Mouse (Mus musculus) embryonic facial prominence, embryonic 14.5 days (tissue): ENCODE data around the gene Tmem203. TPM values are rescaled to one million over a fixed set of nuclear protein-coding genes. Genes with fewer than 3 reads are reported as not detected.

Experiments
- ATAC-seq: fragments of 200-750 bp; cut with Nextera tagmentation; 2 replicates; pipeline ENCODE4 v1.8.0; 2017; ENCODE audit warnings: low read depth, moderate number of reproducible peaks, moderate TSS enrichment
- DNase-seq: peaks from one replicate; pipeline ENCODE4 v3.0.0-alpha.2; 2015; ENCODE audit warnings: low spot score
- H3K27ac ChIP-seq: fragments of 300-500 bp; sonication (generic); replicated peaks from 2 replicates; pipeline ENCODE4 v1.5.1; 2014; ENCODE audit warnings: low read depth, mild to moderate bottlenecking, low read length, moderate library complexity
- H3K27me3 ChIP-seq: fragments of 300-500 bp; sonication (generic); replicated peaks from 2 replicates; pipeline ENCODE4 v1.6.1; 2014; ENCODE audit warnings: low read length; ENCODE audit not compliant: control insufficient read depth, insufficient read depth
- H3K36me3 ChIP-seq: fragments of 300-500 bp; sonication (generic); 2 replicates; pipeline ENCODE4 v1.6.1; 2014; ENCODE audit warnings: low read length, mixed read lengths; ENCODE audit not compliant: control insufficient read depth, insufficient read depth
- H3K4me1 ChIP-seq: fragments of 300-500 bp; sonication (generic); 2 replicates; pipeline ENCODE4 v1.6.1; 2014; ENCODE audit warnings: antibody characterized with exemption, low read length; ENCODE audit not compliant: control insufficient read depth, insufficient read depth
- H3K4me2 ChIP-seq: fragments of 300-500 bp; sonication (generic); 2 replicates; pipeline ENCODE4 v1.6.1; 2014; ENCODE audit warnings: low read depth, mild to moderate bottlenecking, low read length, moderate library complexity, mixed read lengths
- H3K4me3 ChIP-seq: fragments of 300-500 bp; sonication (generic); 2 replicates; pipeline ENCODE4 v1.5.1; 2014; ENCODE audit warnings: low read depth, mild to moderate bottlenecking, low read length
- H3K9ac ChIP-seq: fragments of 300-500 bp; sonication (generic); 2 replicates; pipeline ENCODE4 v1.6.1; 2014; ENCODE audit warnings: low read depth, mild to moderate bottlenecking, low read length, moderate library complexity, mixed read lengths
- H3K9me3 ChIP-seq: fragments of 300-500 bp; sonication (generic); 2 replicates; pipeline ENCODE4 v1.6.1; 2016; ENCODE audit warnings: low read length; ENCODE audit not compliant: control insufficient read depth
- WGBS: fragments of 180-500 bp; shearing (Covaris S2); extraction: QIAGEN DNeasy Blood & Tissue Kit; methylation state at CpG from one replicate; pipeline ENCODE4 v1.1.7; 2014; 5-methylcytosine and 5-hydroxymethylcytosine counted together
- polyA plus RNA-seq: library from polyadenylated mRNA; unstranded; fragments of >200 nt; fragmentation: Nextera tagmentation; extraction: Ambion mirVana; gene quantifications from 2 replicates; pipeline ENCODE4 v1.2.1, GENCODE M21; 2014

The Tmem203 gene
- polyA plus RNA-seq, 1 experiment from 2014 or later = 16.1 TPM

DNA sequence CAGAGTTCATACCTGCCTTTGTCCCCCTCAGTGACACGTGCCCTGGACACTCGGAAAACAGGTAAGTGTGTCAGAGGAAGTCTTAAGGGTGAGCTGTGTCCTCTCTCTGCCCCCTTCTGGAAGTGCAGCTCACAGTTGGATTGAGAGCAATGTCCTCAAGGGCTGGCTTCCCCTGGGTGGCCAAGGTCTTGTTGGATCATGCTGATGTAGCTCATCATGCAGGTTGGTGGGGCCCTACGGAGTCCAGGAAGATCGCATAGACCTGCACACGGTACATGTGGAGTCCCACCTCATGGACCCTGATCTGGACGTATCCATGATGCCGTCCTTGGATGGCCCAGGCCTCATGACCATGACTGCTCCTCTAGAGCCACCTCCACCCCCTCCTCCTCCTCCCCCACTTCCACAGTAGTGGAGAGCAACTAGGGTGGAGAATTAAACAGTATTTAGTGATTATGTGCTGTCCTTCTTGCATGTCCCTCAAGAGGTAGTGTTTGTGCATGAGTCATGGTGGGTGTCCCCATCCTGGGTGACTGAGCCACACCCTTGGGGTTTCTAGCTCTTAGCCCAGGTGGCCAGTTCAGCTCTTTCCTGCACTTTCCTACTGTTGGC, 33.6 kb downstream of the Tmem203 start:
- no peak overlapping the region for H3K4me3 ChIP-seq
- H3K36me3 ChIP-seq = peaks cover 26% of the 10 kb centered on the region
- H3K9me3 ChIP-seq = no peaks in the 10 kb centered on the region
- WGBS = 77% methylated on average over 7 of the region's 7 CpGs
- ATAC-seq (no peak), DNase-seq (no peak)
- no peak overlapping the region for H3K27ac ChIP-seq
- 0 out of 2 replicates have a peak, but pooled peaks cover 4% of the 10 kb centered on the region for H3K4me1 ChIP-seq
- peaks cover 62% of the 10 kb centered on the region for H3K27me3 ChIP-seq
- H3K9ac ChIP-seq = no peak overlapping the region
- no peak overlapping the region for H3K4me2 ChIP-seq

DNA sequence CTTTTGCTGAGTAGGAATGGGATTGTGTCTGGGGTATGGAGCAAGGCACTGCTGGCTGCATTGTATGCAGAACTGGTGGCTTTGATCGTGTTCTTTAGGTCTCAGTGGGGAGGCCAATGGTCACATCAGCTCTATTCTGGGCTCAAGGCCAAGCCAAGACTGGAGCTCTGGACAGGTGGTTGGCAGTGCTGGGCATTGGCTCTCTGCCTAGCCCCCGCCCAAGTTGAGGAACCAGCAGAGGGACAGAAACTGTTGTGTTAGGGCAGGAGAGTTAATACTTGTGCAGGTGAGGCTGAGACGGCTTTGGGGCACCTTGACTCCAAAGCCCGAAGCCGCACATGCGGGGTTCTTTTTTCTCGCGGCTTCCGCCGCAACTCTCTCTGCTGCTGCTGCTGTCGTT, 34.4 kb downstream of the Tmem203 start, which contains the start of gene Lrrc26:
TSS of gene Lrrc26 (plus strand) at position 265 of the 400 bp plus-strand sequence.
- Histone ChIP-seq H3K9ac (no peak within 1 kb of the TSS), H3K27me3 (peaks cover 62% of the 10 kb centered on the region), H3K4me2 (peak within 1 kb of the TSS; percentile 47), H3K9me3 (no peaks in the 10 kb centered on the region), H3K27ac (no peak within 1 kb of the TSS), H3K4me3 (peak within 1 kb of the TSS; percentile 27), H3K4me1 (0 out of 2 replicates have a peak, but pooled peaks cover 4% of the 10 kb centered on the region), H3K36me3 (peaks cover 18% of the 10 kb centered on the region)
- no peak for ATAC-seq
- DNase-seq = peak; percentile 32
- 7% methylated on average over 9 of the region's 11 CpGs for WGBS

DNA sequence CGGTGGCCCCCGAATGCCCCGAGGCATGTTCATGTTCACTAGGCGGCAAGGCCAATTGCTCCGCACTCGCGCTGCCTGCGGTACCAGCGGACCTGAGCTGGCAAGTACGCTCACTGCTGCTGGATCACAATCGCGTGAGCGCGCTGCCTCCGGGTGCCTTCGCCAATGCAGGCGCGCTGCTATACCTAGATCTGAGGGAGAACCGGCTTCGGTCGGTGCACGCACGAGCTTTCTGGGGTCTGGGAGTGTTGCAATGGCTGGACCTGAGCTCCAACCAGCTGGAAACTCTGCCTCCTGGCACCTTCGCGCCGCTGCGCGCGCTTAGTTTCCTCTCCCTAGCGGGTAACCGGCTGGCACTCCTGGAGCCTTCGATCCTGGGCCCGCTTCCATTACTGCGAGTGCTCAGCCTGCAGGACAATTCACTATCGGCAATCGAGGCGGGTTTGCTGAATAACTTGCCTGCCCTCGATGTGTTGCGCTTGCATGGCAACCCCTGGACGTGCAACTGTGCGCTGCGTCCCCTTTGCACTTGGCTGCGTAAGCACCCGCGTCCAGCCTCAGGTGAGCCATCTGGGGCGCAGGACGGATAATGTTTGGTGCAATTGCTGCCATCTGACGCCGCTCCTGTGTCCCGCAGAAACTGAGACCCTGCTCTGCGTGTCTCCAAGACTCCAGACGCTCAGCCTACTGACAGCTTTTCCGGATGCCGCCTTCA, 35.0 kb downstream of the Tmem203 start:
- Histone ChIP-seq H3K9ac (no peak overlapping the region), H3K9me3 (no peaks in the 10 kb centered on the region), H3K27me3 (peaks cover 62% of the 10 kb centered on the region), H3K27ac (no peak overlapping the region), H3K4me2 (peak overlapping the region; percentile 47), H3K36me3 (peaks cover 12% of the 10 kb centered on the region), H3K4me3 (peak overlapping the region; percentile 27), H3K4me1 (0 out of 2 replicates have a peak, but pooled peaks cover 4% of the 10 kb centered on the region)
- WGBS = under 1% methylated on average over 39 of the region's 54 CpGs
- DNase-seq = no peak
- no peak for ATAC-seq

DNA sequence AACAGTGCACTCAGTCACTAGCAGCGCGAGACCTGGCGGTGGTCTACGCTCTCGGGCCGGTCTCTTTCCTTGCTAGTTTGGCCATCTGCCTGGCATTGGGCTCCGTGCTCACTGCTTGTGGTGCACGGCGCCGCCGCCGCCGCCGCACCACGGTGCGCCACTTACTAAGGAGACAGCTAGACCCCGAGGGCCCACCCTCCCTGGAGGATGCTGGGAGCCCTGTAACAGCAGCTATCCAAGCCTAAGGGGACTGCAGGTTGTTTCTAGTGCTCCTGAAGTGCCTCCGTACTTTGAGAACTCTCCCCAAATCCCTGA, 35.5 kb downstream of the Tmem203 start:
- Histone ChIP-seq H3K9ac (no peak overlapping the region), H3K4me3 (peak overlapping the region; percentile 27), H3K9me3 (no peaks in the 10 kb centered on the region), H3K36me3 (peaks cover 7% of the 10 kb centered on the region), H3K4me1 (0 out of 2 replicates have a peak, but pooled peaks cover 4% of the 10 kb centered on the region), H3K4me2 (peak overlapping the region; percentile 47), H3K27ac (no peak overlapping the region), H3K27me3 (peaks cover 67% of the 10 kb centered on the region)
- no peak for DNase-seq
- no peak for ATAC-seq
- under 1% methylated on average over 17 of the region's 18 CpGs for WGBS

DNA sequence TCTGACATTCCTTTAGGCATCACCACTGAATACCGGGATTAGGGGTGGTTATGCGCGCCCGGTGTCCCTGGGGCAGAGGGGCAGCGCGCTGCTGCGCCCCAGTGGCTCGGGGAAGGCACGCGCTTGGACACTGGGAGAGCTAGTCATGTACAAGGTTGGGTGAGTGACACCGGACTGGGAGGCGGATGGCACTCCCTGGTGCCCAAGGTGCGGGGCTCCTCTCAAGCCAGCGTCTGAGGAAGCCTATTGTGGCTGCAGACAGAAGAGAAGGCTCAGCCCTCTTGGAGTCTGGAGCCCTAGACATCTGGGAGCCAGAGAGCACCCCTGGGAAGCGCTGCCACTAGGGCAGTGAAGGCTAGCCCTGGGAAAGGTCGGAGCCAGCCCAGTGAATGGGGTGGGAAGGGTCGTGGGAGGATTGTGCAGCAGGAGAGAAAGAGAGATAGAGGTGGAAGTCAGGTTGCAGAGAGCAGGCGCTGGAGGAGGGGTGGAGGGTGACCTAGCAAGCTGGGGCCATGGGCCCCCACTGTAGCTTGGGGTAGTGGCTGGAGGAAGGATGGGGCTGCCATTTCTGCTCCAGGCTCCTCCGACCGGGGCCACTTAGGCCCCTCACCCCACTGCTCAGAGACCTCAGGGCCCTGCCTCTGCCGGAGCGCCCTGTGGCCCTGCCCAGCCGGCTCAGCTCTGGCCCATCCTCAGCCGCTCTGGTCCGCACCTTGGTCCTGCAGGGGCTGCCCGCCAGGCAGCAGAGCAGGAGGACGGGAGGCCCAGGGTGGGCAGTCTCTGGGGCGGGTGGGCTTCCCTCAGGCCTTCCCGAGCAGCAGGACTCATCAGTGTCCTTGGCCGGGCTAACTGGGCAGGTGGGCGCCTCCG, 36.2 kb downstream of the Tmem203 start:
- no peaks in the 10 kb centered on the region for H3K9me3 ChIP-seq
- ATAC-seq (no peak), DNase-seq (no peak)
- H3K27ac ChIP-seq = no peak overlapping the region
- H3K4me2 ChIP-seq = peak overlapping the region; percentile 57
- H3K4me3 ChIP-seq = peak overlapping the region; percentile 38
- 0 out of 2 replicates have a peak, but pooled peaks cover under 1% of the 10 kb centered on the region for H3K36me3 ChIP-seq
- 0 out of 2 replicates have a peak, but pooled peaks cover 4% of the 10 kb centered on the region for H3K4me1 ChIP-seq
- WGBS = 6% methylated on average over 26 of the region's 32 CpGs
- H3K9ac ChIP-seq = no peak overlapping the region
- peaks cover 70% of the 10 kb centered on the region for H3K27me3 ChIP-seq

DNA sequence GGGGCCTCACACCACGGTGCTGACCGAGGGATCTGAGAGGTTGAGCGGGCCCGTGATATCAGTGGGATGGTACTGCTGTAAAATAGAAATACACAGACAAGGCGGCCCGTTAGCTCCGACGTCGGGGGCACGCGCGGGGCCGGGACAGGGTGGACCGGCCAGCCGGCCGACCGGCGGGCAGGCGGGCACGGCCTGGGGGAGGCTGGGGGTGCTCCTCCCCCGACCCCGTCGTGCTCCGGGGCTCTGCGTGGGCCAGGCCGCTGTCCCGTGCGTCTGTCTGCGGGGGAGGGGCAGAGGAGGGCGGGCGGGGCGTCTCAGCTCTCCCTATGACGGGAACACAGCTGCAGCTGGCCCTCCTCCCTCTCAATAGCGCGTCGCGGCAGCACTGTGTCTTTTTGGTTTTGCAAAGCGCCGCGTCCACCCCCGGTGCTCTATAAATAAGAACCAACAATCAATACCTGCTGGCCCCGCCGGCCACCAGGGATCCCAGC, 36.9 kb downstream of the Tmem203 start:
- no peaks in the 10 kb centered on the region for H3K36me3 ChIP-seq
- no peak overlapping the region for H3K27ac ChIP-seq
- H3K9me3 ChIP-seq = no peaks in the 10 kb centered on the region
- ATAC-seq (peak; percentile 48; the same call in 1 of the 2 replicates), DNase-seq (no peak)
- peak overlapping the region; percentile 38 for H3K4me3 ChIP-seq
- H3K9ac ChIP-seq = peak overlapping the region; percentile 46; the same call in 1 of the 2 replicates
- peaks cover 70% of the 10 kb centered on the region for H3K27me3 ChIP-seq
- WGBS = 4% methylated on average over 22 of the region's 43 CpGs
- H3K4me2 ChIP-seq = peak overlapping the region; percentile 57
- 0 out of 2 replicates have a peak, but pooled peaks cover 4% of the 10 kb centered on the region for H3K4me1 ChIP-seq

DNA sequence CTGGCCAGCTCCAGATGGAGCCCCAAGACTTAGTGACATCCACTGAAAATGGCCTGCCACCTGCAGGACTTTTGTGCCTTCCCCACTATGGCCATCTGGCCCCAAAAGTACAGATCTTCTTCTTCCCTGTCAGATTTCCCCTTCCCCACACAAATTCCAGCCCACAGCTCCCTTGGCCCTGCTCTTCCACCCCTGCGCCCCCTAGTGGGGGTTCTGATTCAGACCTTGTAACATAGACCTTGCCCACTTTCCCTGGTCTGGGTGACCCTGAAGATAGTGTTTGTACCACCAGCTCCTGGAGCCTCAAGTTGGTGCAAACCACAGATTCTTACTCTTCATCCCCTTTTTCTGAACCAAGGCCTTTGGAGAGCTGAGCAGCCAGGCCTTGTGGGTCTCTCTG, 37.6 kb downstream of the Tmem203 start:
- H3K36me3 ChIP-seq = no peaks in the 10 kb centered on the region
- no peaks in the 10 kb centered on the region for H3K9me3 ChIP-seq
- H3K27ac ChIP-seq = no peak overlapping the region
- H3K4me2 ChIP-seq = no peak overlapping the region
- peaks cover 67% of the 10 kb centered on the region for H3K27me3 ChIP-seq
- no peak overlapping the region for H3K9ac ChIP-seq
- no peak overlapping the region for H3K4me3 ChIP-seq
- WGBS = 0% methylated on average over 1 of the region's 1 CpGs
- ATAC-seq = peak; percentile 31; the same call in 1 of the 2 replicates
- DNase-seq = peak; percentile 66
- H3K4me1 ChIP-seq = 0 out of 2 replicates have a peak, but pooled peaks cover 4% of the 10 kb centered on the region

DNA sequence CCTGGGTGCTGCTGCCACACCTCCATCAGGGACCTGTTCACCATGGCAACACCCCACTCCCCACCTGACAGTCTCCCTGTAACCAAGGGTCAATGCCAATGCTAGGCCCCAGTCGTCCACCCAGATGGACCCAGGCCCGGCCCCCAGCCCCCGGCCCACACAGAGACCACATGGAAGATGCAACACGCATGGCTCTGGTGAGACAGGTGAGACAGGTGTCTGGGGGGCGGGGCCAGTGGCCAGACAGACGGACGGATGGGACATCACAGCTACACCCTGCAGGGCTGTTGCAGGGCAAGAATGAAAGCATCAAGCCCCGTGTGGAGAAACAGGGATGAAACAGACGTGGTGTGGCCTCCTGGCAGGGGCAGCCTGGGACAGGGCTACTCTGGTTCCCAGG, 38.5 kb downstream of the Tmem203 start:
- Histone ChIP-seq H3K9ac (no peak overlapping the region), H3K9me3 (no peaks in the 10 kb centered on the region), H3K27me3 (peaks cover 59% of the 10 kb centered on the region), H3K4me1 (0 out of 2 replicates have a peak, but pooled peaks cover 4% of the 10 kb centered on the region), H3K36me3 (no peaks in the 10 kb centered on the region), H3K4me3 (no peak overlapping the region), H3K4me2 (no peak overlapping the region), H3K27ac (no peak overlapping the region)
- no peak for DNase-seq
- no peak for ATAC-seq
- 81% methylated on average over 9 of the region's 9 CpGs for WGBS
